Mouse (Mus musculus) kidney, postnatal 10 days (tissue): ENCODE results near the gene Nckipsd.

Experiments
- DNase-seq: peaks from one replicate; pipeline ENCODE4 v3.0.0; 2021; ENCODE audit warnings: mixed read lengths

Nckipsd gene

GRCm38 (mm10) chr9:108808163-108808665 lies at the start of gene Nckipsd:
TSS of gene Nckipsd (plus strand) at chr9:108808368.
- peak; percentile 98 for DNase-seq

- no peak for DNase-seq
Measured at GRCm38 (mm10) chr9:108759121-108759520, 49.0 kb upstream of the Nckipsd start.

- peak; percentile 67 for DNase-seq
Measured at GRCm38 (mm10) chr9:108759805-108760204, 48.4 kb upstream of the Nckipsd start.

- DNase-seq, result no peak
Measured at GRCm38 (mm10) chr9:108761561-108761960, 46.6 kb upstream of the Nckipsd start.

- no peak for DNase-seq
Measured at GRCm38 (mm10) chr9:108764971-108765370, 43.2 kb upstream of the Nckipsd start.

- DNase-seq, result no peak
Measured at GRCm38 (mm10) chr9:108776614-108777013, 31.6 kb upstream of the Nckipsd start.

GRCm38 (mm10) chr9:108777276-108777675 lies 30.9 kb upstream of the Nckipsd start:
- no peak for DNase-seq

- DNase-seq, result peak; percentile 38
Measured at GRCm38 (mm10) chr9:108780959-108781358, 27.2 kb upstream of the Nckipsd start.

- DNase-seq, result no peak
Measured at GRCm38 (mm10) chr9:108781891-108782290, 26.3 kb upstream of the Nckipsd start.

- DNase-seq, result no peak
Measured at GRCm38 (mm10) chr9:108782836-108783547, 25.2 kb upstream of the Nckipsd start.

GRCm38 (mm10) chr9:108783548-108784463 lies 24.4 kb upstream of the Nckipsd start, which contains the start of gene Ip6k2:
TSS of gene Ip6k2 (plus strand) at chr9:108783796.
- peak; percentile 98 for DNase-seq

GRCm38 (mm10) chr9:108785416-108785815 lies 22.8 kb upstream of the Nckipsd start:
- no peak for DNase-seq

GRCm38 (mm10) chr9:108786494-108786893 lies 21.7 kb upstream of the Nckipsd start:
- no peak for DNase-seq

- no peak for DNase-seq
Measured at GRCm38 (mm10) chr9:108787080-108787479, 21.1 kb upstream of the Nckipsd start.

GRCm38 (mm10) chr9:108788713-108789112 lies 19.5 kb upstream of the Nckipsd start:
- DNase-seq, result no peak

- no peak for DNase-seq
Measured at GRCm38 (mm10) chr9:108792307-108792706, 15.9 kb upstream of the Nckipsd start.

GRCm38 (mm10) chr9:108792730-108793129 lies 15.4 kb upstream of the Nckipsd start:
- no peak for DNase-seq

- DNase-seq, result no peak
Measured at GRCm38 (mm10) chr9:108795281-108795680, 12.9 kb upstream of the Nckipsd start.

- DNase-seq, result peak; percentile 75
Measured at GRCm38 (mm10) chr9:108795762-108796161, 12.4 kb upstream of the Nckipsd start.

GRCm38 (mm10) chr9:108796351-108796981 lies 11.7 kb upstream of the Nckipsd start:
- DNase-seq, result no peak

GRCm38 (mm10) chr9:108797477-108797876 lies 10.7 kb upstream of the Nckipsd start:
- DNase-seq, result no peak

- DNase-seq, result no peak
Measured at GRCm38 (mm10) chr9:108798508-108799075, 9.6 kb upstream of the Nckipsd start.

GRCm38 (mm10) chr9:108799564-108799963 lies 8.6 kb upstream of the Nckipsd start:
- DNase-seq, result no peak
